Mouse (Mus musculus) neural tube, embryonic 13.5 days (tissue): ENCODE measurements around the gene Kel. TPM values are rescaled to one million over a fixed set of nuclear protein-coding genes. Genes with fewer than 3 reads are reported as not detected.

Experiments
- ATAC-seq: fragments of 200-750 bp; cut with Nextera tagmentation; 2 replicates; pipeline ENCODE4 v1.8.0; 2017; ENCODE audit warnings: low read depth, mild to moderate bottlenecking, moderate TSS enrichment, moderate library complexity
- H3K27ac ChIP-seq: fragments of 300-500 bp; sonication (generic); replicated peaks from 2 replicates; pipeline ENCODE4 v1.5.1; 2015; ENCODE audit warnings: moderate library complexity, mild to moderate bottlenecking, inconsistent platforms
- H3K27me3 ChIP-seq: fragments of 300-500 bp; sonication (generic); 2 replicates; pipeline ENCODE4 v1.6.1; 2015; ENCODE audit warnings: mild to moderate bottlenecking, inconsistent platforms
- H3K36me3 ChIP-seq: fragments of 300-500 bp; sonication (generic); 2 replicates; pipeline ENCODE4 v1.6.1; 2015; ENCODE audit warnings: mild to moderate bottlenecking, inconsistent platforms
- H3K4me1 ChIP-seq: fragments of 300-500 bp; sonication (generic); replicated peaks from 2 replicates; pipeline ENCODE4 v1.6.1; 2015; ENCODE audit warnings: inconsistent platforms
- H3K4me2 ChIP-seq: fragments of 300-500 bp; sonication (generic); 2 replicates; pipeline ENCODE4 v1.6.1; 2015; ENCODE audit warnings: inconsistent platforms, mild to moderate bottlenecking, moderate library complexity
- H3K4me3 ChIP-seq: fragments of 300-500 bp; sonication (generic); 2 replicates; pipeline ENCODE4 v1.5.1; 2015; ENCODE audit warnings: mild to moderate bottlenecking, inconsistent platforms
- H3K9ac ChIP-seq: fragments of 300-500 bp; sonication (generic); 2 replicates; pipeline ENCODE4 v1.6.1; 2015; ENCODE audit warnings: moderate library complexity, mild to moderate bottlenecking, inconsistent platforms
- H3K9me3 ChIP-seq: fragments of 300-500 bp; sonication (generic); 2 replicates; pipeline ENCODE4 v1.6.1; 2016; ENCODE audit warnings: inconsistent platforms
- WGBS: fragments of 180-500 bp; shearing (Covaris S2); methylation state at CpG from one replicate; pipeline ENCODE4 v1.1.7; 2015; 5-methylcytosine and 5-hydroxymethylcytosine counted together
- polyA plus RNA-seq: library from polyadenylated mRNA; unstranded; fragments of >200 nt; fragmentation: Nextera tagmentation; extraction: Ambion mirVana; gene quantifications from 2 replicates; pipeline ENCODE4 v1.2.1, GENCODE M21; 2015

The Kel gene
- polyA plus RNA-seq, 1 experiment from 2014 or later, result 0.82 TPM

- Histone ChIP-seq H3K9me3 (no peaks in the 10 kb centered on the region), H3K27me3 (no peaks in the 10 kb centered on the region), H3K9ac (no peak overlapping the region), H3K4me1 (no peaks in the 10 kb centered on the region), H3K4me3 (no peak overlapping the region), H3K27ac (no peak overlapping the region), H3K36me3 (no peaks in the 10 kb centered on the region), H3K4me2 (no peak overlapping the region)
- no peak for ATAC-seq
- WGBS, result 73% methylated on average over 3 of the region's 3 CpGs
These were observed 18.5 kb downstream of the Kel start for GRCm38 (mm10) chr6:41685596-41685995.

GRCm38 (mm10) chr6:41684911-41685310 lies 19.2 kb downstream of the Kel start:
- H3K9ac ChIP-seq, result no peak overlapping the region
- ATAC-seq, result no peak
- H3K4me3 ChIP-seq, result no peak overlapping the region
- H3K27ac ChIP-seq, result no peak overlapping the region
- no peak overlapping the region for H3K4me2 ChIP-seq
- WGBS, result 93% methylated on average over 5 of the region's 5 CpGs
- H3K36me3 ChIP-seq, result no peaks in the 10 kb centered on the region
- no peaks in the 10 kb centered on the region for H3K27me3 ChIP-seq
- H3K9me3 ChIP-seq, result no peaks in the 10 kb centered on the region
- no peaks in the 10 kb centered on the region for H3K4me1 ChIP-seq

GRCm38 (mm10) chr6:41684131-41684530 lies 20.0 kb downstream of the Kel start, which contains the start of gene Llcfc1:
Gene Llcfc1, plus strand, starts transcription at chr6:41684431.
- no peak within 1 kb of the TSS for H3K9ac ChIP-seq
- H3K9me3 ChIP-seq, result no peaks in the 10 kb centered on the region
- H3K27me3 ChIP-seq, result no peaks in the 10 kb centered on the region
- 84% methylated on average over 2 of the region's 2 CpGs for WGBS
- H3K27ac ChIP-seq, result no peak within 1 kb of the TSS
- no peak within 1 kb of the TSS for H3K4me2 ChIP-seq
- ATAC-seq, result no peak
- no peaks in the 10 kb centered on the region for H3K36me3 ChIP-seq
- no peak within 1 kb of the TSS for H3K4me3 ChIP-seq
- no peaks in the 10 kb centered on the region for H3K4me1 ChIP-seq

- Histone ChIP-seq H3K4me3 (no peak overlapping the region), H3K9ac (no peak overlapping the region), H3K4me1 (no peaks in the 10 kb centered on the region), H3K27ac (no peak overlapping the region), H3K9me3 (no peaks in the 10 kb centered on the region), H3K27me3 (no peaks in the 10 kb centered on the region), H3K4me2 (no peak overlapping the region), H3K36me3 (no peaks in the 10 kb centered on the region)
- 74% methylated on average over 5 of the region's 5 CpGs for WGBS
- no peak for ATAC-seq
These were observed 22.5 kb downstream of the Kel start for GRCm38 (mm10) chr6:41681656-41682055.

- no peaks in the 10 kb centered on the region for H3K27me3 ChIP-seq
- H3K9ac ChIP-seq, result no peak within 1 kb of the TSS
- no peak within 1 kb of the TSS for H3K4me3 ChIP-seq
- ATAC-seq, result no peak
- no peaks in the 10 kb centered on the region for H3K9me3 ChIP-seq
- no peak within 1 kb of the TSS for H3K27ac ChIP-seq
- H3K4me1 ChIP-seq, result no peaks in the 10 kb centered on the region
- WGBS, result 69% methylated on average over 1 of the region's 1 CpGs
- H3K4me2 ChIP-seq, result no peak within 1 kb of the TSS
- H3K36me3 ChIP-seq, result no peaks in the 10 kb centered on the region
These were observed 23.5 kb downstream of the Kel start, which contains the start of gene Trpv5 for GRCm38 (mm10) chr6:41680669-41681068. Gene Trpv5, minus strand, starts transcription at chr6:41680769.

- H3K9ac ChIP-seq, result no peak overlapping the region
- WGBS, result 90% methylated on average over 2 of the region's 2 CpGs
- H3K27ac ChIP-seq, result no peak overlapping the region
- no peak overlapping the region for H3K4me2 ChIP-seq
- H3K27me3 ChIP-seq, result no peaks in the 10 kb centered on the region
- no peak overlapping the region for H3K4me3 ChIP-seq
- ATAC-seq, result no peak
- no peaks in the 10 kb centered on the region for H3K4me1 ChIP-seq
- H3K9me3 ChIP-seq, result no peaks in the 10 kb centered on the region
- H3K36me3 ChIP-seq, result no peaks in the 10 kb centered on the region
These were observed 27.6 kb downstream of the Kel start for GRCm38 (mm10) chr6:41676530-41676929.

- no peak for ATAC-seq
- Histone ChIP-seq H3K4me3 (no peak overlapping the region), H3K27me3 (no peaks in the 10 kb centered on the region), H3K36me3 (no peaks in the 10 kb centered on the region), H3K4me2 (no peak overlapping the region), H3K9me3 (no peaks in the 10 kb centered on the region), H3K4me1 (no peaks in the 10 kb centered on the region), H3K9ac (no peak overlapping the region), H3K27ac (no peak overlapping the region)
- WGBS, result 28% methylated on average over 2 of the region's 2 CpGs
These were observed 41.8 kb downstream of the Kel start for GRCm38 (mm10) chr6:41662320-41662719.

GRCm38 (mm10) chr6:41658487-41658886 lies 45.7 kb downstream of the Kel start:
- Histone ChIP-seq H3K4me1 (no peaks in the 10 kb centered on the region), H3K9ac (no peak overlapping the region), H3K4me3 (no peak overlapping the region), H3K27ac (no peak overlapping the region), H3K4me2 (no peak overlapping the region), H3K36me3 (no peaks in the 10 kb centered on the region), H3K27me3 (no peaks in the 10 kb centered on the region), H3K9me3 (no peaks in the 10 kb centered on the region)
- no peak for ATAC-seq
- 80% methylated on average over 1 of the region's 1 CpGs for WGBS

- H3K27me3 ChIP-seq, result no peaks in the 10 kb centered on the region
- no peak for ATAC-seq
- H3K4me2 ChIP-seq, result no peak overlapping the region
- H3K4me3 ChIP-seq, result no peak overlapping the region
- no peaks in the 10 kb centered on the region for H3K9me3 ChIP-seq
- no peak overlapping the region for H3K27ac ChIP-seq
- WGBS, result 89% methylated on average over 8 of the region's 8 CpGs
- H3K9ac ChIP-seq, result no peak overlapping the region
- H3K36me3 ChIP-seq, result no peaks in the 10 kb centered on the region
- no peaks in the 10 kb centered on the region for H3K4me1 ChIP-seq
These were observed 49.5 kb downstream of the Kel start for GRCm38 (mm10) chr6:41654648-41655047.

GRCm38 (mm10) chr6:41653173-41653572 lies 51.0 kb downstream of the Kel start:
- Histone ChIP-seq H3K4me3 (no peak overlapping the region), H3K27ac (no peak overlapping the region), H3K4me2 (no peak overlapping the region), H3K9me3 (no peaks in the 10 kb centered on the region), H3K36me3 (no peaks in the 10 kb centered on the region), H3K27me3 (no peaks in the 10 kb centered on the region), H3K4me1 (no peaks in the 10 kb centered on the region), H3K9ac (no peak overlapping the region)
- ATAC-seq, result no peak
- WGBS, result 91% methylated on average over 5 of the region's 5 CpGs

GRCm38 (mm10) chr6:41646672-41647071 lies 57.5 kb downstream of the Kel start:
- Histone ChIP-seq H3K36me3 (no peaks in the 10 kb centered on the region), H3K27ac (no peak overlapping the region), H3K4me2 (no peak overlapping the region), H3K27me3 (no peaks in the 10 kb centered on the region), H3K4me1 (no peaks in the 10 kb centered on the region), H3K9me3 (no peaks in the 10 kb centered on the region), H3K9ac (no peak overlapping the region), H3K4me3 (no peak overlapping the region)
- ATAC-seq, result no peak

GRCm38 (mm10) chr6:41646220-41646619 lies 57.9 kb downstream of the Kel start:
- Histone ChIP-seq H3K4me3 (no peak overlapping the region), H3K9me3 (no peaks in the 10 kb centered on the region), H3K4me1 (no peaks in the 10 kb centered on the region), H3K4me2 (no peak overlapping the region), H3K9ac (no peak overlapping the region), H3K27me3 (no peaks in the 10 kb centered on the region), H3K36me3 (no peaks in the 10 kb centered on the region), H3K27ac (no peak overlapping the region)
- ATAC-seq, result no peak
- WGBS, result 88% methylated on average over 3 of the region's 3 CpGs

GRCm38 (mm10) chr6:41643227-41643626 lies 60.9 kb downstream of the Kel start:
- WGBS, result 92% methylated on average over 3 of the region's 3 CpGs
- H3K4me1 ChIP-seq, result no peaks in the 10 kb centered on the region
- H3K9me3 ChIP-seq, result no peaks in the 10 kb centered on the region
- no peak overlapping the region for H3K4me2 ChIP-seq
- no peaks in the 10 kb centered on the region for H3K27me3 ChIP-seq
- no peak for ATAC-seq
- no peak overlapping the region for H3K9ac ChIP-seq
- no peak overlapping the region for H3K27ac ChIP-seq
- no peaks in the 10 kb centered on the region for H3K36me3 ChIP-seq
- no peak overlapping the region for H3K4me3 ChIP-seq
